Mouse (Mus musculus): Measurements from ENCODE around the gene Ahcy. TPM values are rescaled to one million over a fixed set of nuclear protein-coding genes. Genes with fewer than 3 reads are reported as not detected.
"Not testable (repeated sequence)": the region's sequence is repeated elsewhere in the genome, so short reads cannot be mapped to it uniquely, and the experiment has no call there.

The Ahcy gene
- polyA plus RNA-seq, 1 experiment from 2014 or later: 80.8 TPM

DNA sequence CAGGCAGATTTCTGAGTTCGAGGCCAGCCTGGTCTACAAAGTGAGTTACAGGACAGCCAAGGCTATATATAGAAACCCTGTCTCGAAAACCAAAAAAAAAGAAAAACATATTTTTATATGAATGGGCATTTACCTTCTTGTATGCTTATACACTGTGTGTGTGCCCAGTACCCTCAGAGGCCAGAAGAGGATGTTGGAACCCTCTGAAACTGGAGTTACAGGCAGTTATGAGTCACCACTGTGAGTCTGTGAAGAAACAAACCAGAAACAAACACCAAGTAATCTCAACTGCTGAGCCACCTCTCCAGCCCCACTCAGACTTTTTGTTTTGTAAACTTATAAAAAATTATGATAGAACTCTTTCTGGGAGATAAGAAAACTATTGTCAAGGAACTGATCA is 27.5 kb downstream of the Ahcy start:
- no peaks in the 10 kb centered on the region for H3K9me3 ChIP-seq
- ATAC-seq (ENCODE audit: insufficient number of reproducible peaks, insufficient read depth, low FRiP score, low TSS enrichment, low read depth): no peak
- H3K27me3 ChIP-seq: no peaks in the 10 kb centered on the region
- H3K4me1 ChIP-seq: peaks cover 25% of the 10 kb centered on the region
- H3K27ac ChIP-seq: no peak overlapping the region
- H3K36me3 ChIP-seq: no peaks in the 10 kb centered on the region
- H3K9ac ChIP-seq: no peak overlapping the region
- H3K4me2 ChIP-seq: no peak overlapping the region
- WGBS: 93% methylated on average over 2 of the region's 2 CpGs
- no peak overlapping the region for H3K4me3 ChIP-seq

- no peaks in the 10 kb centered on the region for H3K27me3 ChIP-seq
- peaks cover 21% of the 10 kb centered on the region for H3K4me1 ChIP-seq
- no peaks in the 10 kb centered on the region for H3K36me3 ChIP-seq
- no peak overlapping the region for H3K27ac ChIP-seq
- 74% methylated on average over 3 of the region's 3 CpGs for WGBS
- no peak overlapping the region for H3K9ac ChIP-seq
- no peaks in the 10 kb centered on the region for H3K9me3 ChIP-seq
- H3K4me2 ChIP-seq: no peak overlapping the region
- H3K4me3 ChIP-seq: no peak overlapping the region
- no peak for ATAC-seq (ENCODE audit: insufficient number of reproducible peaks, insufficient read depth, low FRiP score, low TSS enrichment, low read depth)
Observed at GRCm38 (mm10) chr2:155045075-155045474, 29.2 kb downstream of the Ahcy start.

DNA sequence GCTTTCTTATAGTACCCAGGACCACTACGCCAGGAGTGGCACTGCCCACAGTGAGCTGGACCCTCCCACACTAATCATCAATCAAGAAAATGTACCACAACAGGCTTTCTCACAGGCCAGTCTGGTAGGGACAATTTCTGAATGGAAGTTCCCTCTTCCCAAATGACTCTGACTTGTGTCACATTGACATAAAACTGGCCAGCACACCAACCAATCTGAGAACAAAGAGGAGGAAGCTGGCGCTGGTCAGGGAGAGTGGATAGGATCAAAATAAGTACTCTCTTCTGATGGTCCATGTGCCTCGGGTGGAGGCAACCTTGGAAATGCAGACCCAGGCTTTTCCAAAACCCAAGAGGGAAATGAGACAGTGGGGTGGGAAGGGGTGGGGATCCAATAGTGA is 29.8 kb downstream of the Ahcy start:
- H3K9me3 ChIP-seq: no peaks in the 10 kb centered on the region
- H3K9ac ChIP-seq: no peak overlapping the region
- H3K36me3 ChIP-seq: no peaks in the 10 kb centered on the region
- H3K4me1 ChIP-seq: peaks cover 19% of the 10 kb centered on the region
- no peak overlapping the region for H3K4me2 ChIP-seq
- H3K27ac ChIP-seq: no peak overlapping the region
- 80% methylated on average over 3 of the region's 3 CpGs for WGBS
- H3K4me3 ChIP-seq: no peak overlapping the region
- no peaks in the 10 kb centered on the region for H3K27me3 ChIP-seq
- no peak for ATAC-seq (ENCODE audit: insufficient number of reproducible peaks, insufficient read depth, low FRiP score, low TSS enrichment, low read depth)

DNA sequence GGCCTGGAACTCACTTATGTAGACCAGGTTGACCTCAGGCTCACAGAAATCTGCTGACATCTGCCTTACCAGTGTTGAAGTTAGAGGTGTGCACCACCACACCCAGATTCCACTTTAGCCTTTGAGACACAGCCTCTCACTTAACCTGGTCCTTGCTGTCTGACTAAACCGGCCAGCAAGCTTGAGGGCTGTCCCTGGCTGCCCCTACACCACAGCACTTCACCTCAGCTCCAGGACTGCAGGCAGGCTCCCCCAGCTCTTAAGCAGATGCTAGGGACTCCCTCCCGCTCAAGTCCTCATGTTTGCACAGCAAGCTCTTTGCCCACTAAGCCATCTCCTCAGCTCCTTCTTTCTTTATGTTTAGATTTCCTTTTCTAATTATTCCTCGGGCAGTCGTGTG is 34.3 kb downstream of the Ahcy start:
- Histone ChIP-seq H3K4me2 (no peak overlapping the region), H3K9me3 (no peaks in the 10 kb centered on the region), H3K4me1 (peaks cover 4% of the 10 kb centered on the region; the same call in 1 of the 2 replicates), H3K27me3 (no peaks in the 10 kb centered on the region), H3K36me3 (no peaks in the 10 kb centered on the region), H3K9ac (no peak overlapping the region), H3K27ac (no peak overlapping the region), H3K4me3 (no peak overlapping the region)
- WGBS: 68% methylated on average over 4 of the region's 4 CpGs
- ATAC-seq (ENCODE audit: insufficient number of reproducible peaks, insufficient read depth, low FRiP score, low TSS enrichment, low read depth): no peak

GRCm38 (mm10) chr2:155032938-155033710 is 41.2 kb downstream of the Ahcy start:
- Histone ChIP-seq H3K9ac (no peak overlapping the region), H3K4me3 (no peak overlapping the region), H3K27ac (peak overlapping the region; percentile 73), H3K36me3 (no peaks in the 10 kb centered on the region), H3K4me1 (peaks cover 15% of the 10 kb centered on the region), H3K9me3 (no peaks in the 10 kb centered on the region), H3K4me2 (peak overlapping the region; percentile 24), H3K27me3 (no peaks in the 10 kb centered on the region)
- no peak for ATAC-seq (ENCODE audit: insufficient number of reproducible peaks, insufficient read depth, low FRiP score, low TSS enrichment, low read depth)
- 25% methylated on average over 19 of the region's 19 CpGs for WGBS

- H3K4me2 ChIP-seq: no peak overlapping the region
- no peaks in the 10 kb centered on the region for H3K27me3 ChIP-seq
- no peaks in the 10 kb centered on the region for H3K9me3 ChIP-seq
- 63% methylated on average over 7 of the region's 7 CpGs for WGBS
- no peak overlapping the region for H3K9ac ChIP-seq
- no peaks in the 10 kb centered on the region for H3K36me3 ChIP-seq
- H3K27ac ChIP-seq: no peak overlapping the region
- H3K4me1 ChIP-seq: peaks cover 15% of the 10 kb centered on the region
- ATAC-seq (ENCODE audit: insufficient number of reproducible peaks, insufficient read depth, low FRiP score, low TSS enrichment, low read depth): no peak
- no peak overlapping the region for H3K4me3 ChIP-seq
Observed at GRCm38 (mm10) chr2:155030831-155031230, 43.5 kb downstream of the Ahcy start.

DNA sequence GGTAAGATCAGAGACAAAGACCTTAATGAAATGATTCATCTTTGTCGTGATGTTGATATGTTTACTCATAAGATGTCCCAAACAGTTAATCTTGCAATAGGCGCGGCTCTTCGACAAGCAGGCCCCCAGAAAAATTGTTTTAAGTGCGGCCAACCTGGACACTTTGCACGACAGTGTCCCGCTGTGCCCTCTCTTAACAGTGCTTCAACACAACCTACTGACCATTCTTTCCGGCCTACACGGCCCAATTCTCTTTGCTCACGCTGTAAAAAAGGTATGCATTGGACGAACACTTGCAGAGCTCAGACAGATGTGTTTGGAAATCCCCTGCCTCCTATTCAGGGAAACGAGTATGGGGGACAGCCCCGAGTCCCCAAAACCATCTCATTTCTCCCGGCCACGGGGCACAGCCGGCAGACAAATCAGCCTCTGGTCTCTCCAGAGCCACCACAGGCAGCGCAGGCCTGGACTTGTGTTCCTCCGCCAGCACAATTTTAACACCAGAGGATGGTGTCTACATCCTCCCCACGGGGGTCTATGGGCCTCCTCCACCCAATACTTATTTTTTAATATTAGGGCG is 54.0 kb downstream of the Ahcy start:
- not testable (repeated sequence) for ATAC-seq (ENCODE audit: insufficient number of reproducible peaks, insufficient read depth, low FRiP score, low TSS enrichment, low read depth); H3K9me3 ChIP-seq; H3K27me3 ChIP-seq; H3K9ac ChIP-seq; H3K4me3 ChIP-seq; H3K36me3 ChIP-seq
- Histone ChIP-seq H3K4me1 (peaks cover 12% of the 10 kb centered on the region), H3K27ac (peak overlapping the region; percentile 93; the same call in 1 of the 2 replicates), H3K4me2 (peak overlapping the region; percentile 86)
- WGBS: 29% methylated on average over 20 of the region's 20 CpGs

DNA sequence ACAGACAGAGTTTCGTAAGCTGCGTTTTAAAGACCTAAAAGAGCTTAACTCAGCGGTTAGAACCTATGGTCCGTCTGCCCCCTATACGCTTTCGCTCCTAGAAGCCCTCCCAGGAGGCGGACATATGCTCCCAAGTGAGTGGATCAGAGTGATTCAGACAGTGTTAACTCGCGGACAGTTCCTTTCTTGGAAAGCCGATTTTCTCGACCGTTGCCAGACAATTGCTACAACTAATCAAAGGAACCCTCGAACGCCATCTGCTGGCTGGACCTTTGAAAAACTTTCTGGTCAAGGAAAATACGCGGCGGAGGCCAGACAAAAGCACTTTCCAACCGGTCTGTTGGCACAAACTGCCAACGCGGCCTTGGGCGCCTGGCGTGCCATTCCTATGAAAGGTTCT is 54.6 kb downstream of the Ahcy start:
- 1% methylated on average over 22 of the region's 22 CpGs for whole genome bisulfite sequencing
- Histone ChIP-seq H3K27ac (peak overlapping the region; percentile 93), H3K9ac (peak overlapping the region; percentile 74), H3K4me2 (peak overlapping the region; percentile 86), H3K27me3 (peaks cover under 1% of the 10 kb centered on the region; the same call in 1 of the 2 replicates), H3K36me3 (no peaks in the 10 kb centered on the region), H3K4me3 (peak overlapping the region; percentile 48), H3K9me3 (no peaks in the 10 kb centered on the region), H3K4me1 (peaks cover 12% of the 10 kb centered on the region)
- ATAC-seq (ENCODE audit: insufficient number of reproducible peaks, insufficient read depth, low FRiP score, low TSS enrichment, low read depth): 0 out of 2 replicates have a peak, but pooled peaks have one; percentile 56

GRCm38 (mm10) chr2:155018762-155019641 is 55.3 kb downstream of the Ahcy start:
- Histone ChIP-seq H3K27me3 (peaks cover 6% of the 10 kb centered on the region; the same call in 1 of the 2 replicates), H3K9ac (peak overlapping the region; percentile 74), H3K4me3 (peak overlapping the region; percentile 48), H3K4me1 (peaks cover 12% of the 10 kb centered on the region), H3K27ac (peak overlapping the region; percentile 93), H3K9me3 (no peaks in the 10 kb centered on the region), H3K4me2 (peak overlapping the region; percentile 86), H3K36me3 (no peaks in the 10 kb centered on the region)
- WGBS: under 1% methylated on average over 38 of the region's 38 CpGs
- ATAC-seq (ENCODE audit: insufficient number of reproducible peaks, insufficient read depth, low FRiP score, low TSS enrichment, low read depth): peak; percentile 87

- 2% methylated on average over 24 of the region's 26 CpGs for WGBS
- Histone ChIP-seq H3K9ac (peak within 1 kb of the TSS; percentile 74), H3K4me3 (peak within 1 kb of the TSS; percentile 48), H3K4me1 (peaks cover 12% of the 10 kb centered on the region), H3K27ac (peak within 1 kb of the TSS; percentile 93), H3K4me2 (peak within 1 kb of the TSS; percentile 86)
- not testable (repeated sequence) for H3K27me3 ChIP-seq; ATAC-seq (ENCODE audit: insufficient number of reproducible peaks, insufficient read depth, low FRiP score, low TSS enrichment, low read depth); H3K36me3 ChIP-seq; H3K9me3 ChIP-seq
Observed at GRCm38 (mm10) chr2:155018251-155018755, 56.0 kb downstream of the Ahcy start, which contains the start of gene Gm14226. Gm14226 (plus strand) TSS chr2:155018266.

DNA sequence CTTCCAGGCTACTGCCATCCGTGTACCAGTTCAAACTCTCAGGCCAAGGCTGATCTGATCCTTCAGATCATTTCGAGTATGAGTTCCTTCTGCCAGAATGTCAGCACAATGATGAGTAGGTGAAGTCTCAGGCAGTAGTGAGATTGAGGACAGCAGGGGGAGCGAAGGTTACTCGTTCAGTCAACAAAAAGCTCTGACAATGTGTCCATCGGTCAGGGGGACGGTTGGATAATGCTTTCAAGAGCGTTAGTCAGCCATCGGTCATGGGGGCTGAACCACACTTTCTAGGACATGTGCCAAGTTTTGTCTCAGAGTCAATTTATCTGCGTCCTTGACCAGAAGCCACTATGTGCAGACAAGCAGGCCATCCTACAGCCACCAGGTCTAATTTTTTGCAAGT is 57.5 kb downstream of the Ahcy start:
- not testable (repeated sequence) for ATAC-seq (ENCODE audit: insufficient number of reproducible peaks, insufficient read depth, low FRiP score, low TSS enrichment, low read depth); H3K4me2 ChIP-seq; H3K27me3 ChIP-seq; H3K27ac ChIP-seq; H3K4me3 ChIP-seq; H3K36me3 ChIP-seq; H3K9ac ChIP-seq; H3K9me3 ChIP-seq
- peaks cover 12% of the 10 kb centered on the region for H3K4me1 ChIP-seq
- 14% methylated on average over 7 of the region's 9 CpGs for WGBS
